In the genomic region with DNA sequence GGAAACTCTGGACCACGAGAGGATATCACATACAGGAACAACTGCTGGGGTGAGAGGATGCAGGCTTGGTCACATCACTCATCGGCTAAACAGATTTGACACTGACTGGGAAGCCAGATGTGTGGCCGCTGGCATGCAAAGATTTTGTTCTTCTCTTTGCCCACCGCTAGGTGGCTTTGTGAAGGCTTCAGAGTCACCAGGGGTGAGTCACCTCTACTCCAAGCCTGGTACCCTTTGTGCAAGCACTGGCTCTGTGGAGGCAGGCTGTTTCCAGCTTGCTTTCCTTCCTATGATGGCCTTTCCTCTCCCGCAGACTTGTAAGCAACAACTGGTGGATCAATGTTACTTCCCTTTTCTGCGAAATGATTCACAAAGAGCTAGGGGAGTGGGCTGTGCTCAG, we compare ENCODE assay signal across 9 mouse cellular contexts.
DNase-seq lines count a peak whose midpoint lies in the region; ATAC-seq and TF ChIP-seq lines count a peak whose summit lies in the region.
"Had no signal": no experiment of that assay in that cellular context is flagged by ENCODE, and none has a peak within 500 bp of the region (broad histone marks: within the 10 kb centered on the region; RNA-seq: fewer than 3 reads in every experiment).

No protein-coding gene starts in this region.

- no peaks in the 10 kb centered on the region for H3K9me3 ChIP-seq in intestine, embryonic 16.5 days (ENCODE audit: control insufficient read depth, low read length)
- H3K9me3 ChIP-seq in intestine, embryonic 15.5 days: no peaks in the 10 kb centered on the region
- H3K9me3 ChIP-seq: liver, embryonic 13.5 days had no signal

- no peak overlapping the region for H3K9ac ChIP-seq in intestine, embryonic 16.5 days (ENCODE audit: low read depth, low read length)
- H3K9ac ChIP-seq in intestine, embryonic 15.5 days: no peak overlapping the region
- H3K9ac ChIP-seq: liver, embryonic 13.5 days had no signal

- TF ChIP-seq POLR2A in brain, embryonic 14.5 days (IDR thresholded peaks at IDR 0.05; ENCODE audit: borderline replicate concordance, extremely low read depth, insufficient read depth, insufficient read length, poor library complexity, severe bottlenecking): no peak

- H3K4me3 ChIP-seq in intestine, embryonic 16.5 days (ENCODE audit: low read length): no peak overlapping the region
- H3K4me3 ChIP-seq in intestine, embryonic 15.5 days (replicated peaks): no peak overlapping the region
- H3K4me3 ChIP-seq: liver, embryonic 13.5 days had no signal

- 60% methylated on average over 6 of the region's 6 CpGs for WGBS in intestine, embryonic 16.5 days
- 60% methylated on average over 6 of the region's 6 CpGs for WGBS in intestine, embryonic 15.5 days

- ATAC-seq in intestine, embryonic 16.5 days: 0 out of 2 replicates have a peak, but pooled peaks have one; percentile 19
- ATAC-seq in intestine, embryonic 15.5 days: no peak

- H3K27me3 ChIP-seq in intestine, embryonic 16.5 days (replicated peaks; ENCODE audit: control insufficient read depth, insufficient read depth, low read length): no peaks in the 10 kb centered on the region
- H3K27me3 ChIP-seq in intestine, embryonic 15.5 days (replicated peaks): no peaks in the 10 kb centered on the region
- H3K27me3 ChIP-seq: liver, embryonic 13.5 days had no signal

- no peak overlapping the region for H3K27ac ChIP-seq in intestine, embryonic 16.5 days (ENCODE audit: low read length)
- H3K27ac ChIP-seq in intestine, embryonic 15.5 days: no peak overlapping the region
- H3K27ac ChIP-seq: liver, embryonic 13.5 days had no signal

- TF ChIP-seq CTCF in brain, embryonic 14.5 days (IDR thresholded peaks at IDR 0.05; ENCODE audit: borderline replicate concordance, extremely low read depth, insufficient read depth, insufficient read length): peak; percentile 51

- peaks cover 15% of the 10 kb centered on the region for H3K4me1 ChIP-seq in intestine, embryonic 16.5 days (ENCODE audit: control insufficient read depth, insufficient read depth, low read length)
- H3K4me1 ChIP-seq in intestine, embryonic 15.5 days (replicated peaks): peaks cover 18% of the 10 kb centered on the region

- peaks cover 2% of the 10 kb centered on the region; the same call in 1 of the 2 replicates for H3K36me3 ChIP-seq in intestine, embryonic 16.5 days (ENCODE audit: control insufficient read depth, insufficient read depth, low read length)
- H3K36me3 ChIP-seq in intestine, embryonic 15.5 days: peaks cover 6% of the 10 kb centered on the region; the same call in 1 of the 2 replicates

- DNase-seq in ES-CJ7 (ENCODE audit: low read depth, low spot score): peak; percentile 79
- no peak for DNase-seq in brain, embryonic 14.5 days (ENCODE audit: low read depth)
- peak; percentile 24 for DNase-seq in lung, postnatal 36 days
- no peak for DNase-seq in right cerebral cortex, postnatal 25 days
- DNase-seq in layer of hippocampus, adult 18-20 months (ENCODE audit: low spot score in 2 of 2): no peak
- no peak for DNase-seq in urinary bladder, postnatal 4 days (ENCODE audit: low spot score in 2 of 2)
- DNase-seq: liver, embryonic 13.5 days had no signal

- H3K4me2 ChIP-seq in intestine, embryonic 16.5 days (ENCODE audit: low read depth, low read length): no peak overlapping the region
- H3K4me2 ChIP-seq in intestine, embryonic 15.5 days (replicated peaks): no peak overlapping the region
- H3K4me2 ChIP-seq: liver, embryonic 13.5 days had no signal

Comparison
In these comparisons a context has a peak if more than half of its experiments do, and no peak if none do; other contexts are left out.
1. DNase-seq: peak in ES-CJ7 (single experiment) and lung, postnatal 36 days (single experiment); none in brain, embryonic 14.5 days (single experiment), right cerebral cortex, postnatal 25 days (single experiment), layer of hippocampus, adult 18-20 months (0 of 2) and urinary bladder, postnatal 4 days (0 of 2).